Mouse (Mus musculus) embryonic facial prominence, embryonic 13.5 days (tissue): ENCODE data around the gene Zp1. TPM values are rescaled to one million over a fixed set of nuclear protein-coding genes. Genes with fewer than 3 reads are reported as not detected.

Experiments
- ATAC-seq: fragments of 200-750 bp; cut with Nextera tagmentation; 2 replicates; pipeline ENCODE4 v1.8.0; 2017; ENCODE audit warnings: low read depth; ENCODE audit not compliant: insufficient number of reproducible peaks, insufficient read depth, low FRiP score, low TSS enrichment
- H3K27ac ChIP-seq: fragments of 300-500 bp; sonication (generic); 2 replicates; pipeline ENCODE4 v1.5.1; 2015; ENCODE audit warnings: moderate library complexity, mild to moderate bottlenecking, inconsistent platforms
- H3K27me3 ChIP-seq: fragments of 300-500 bp; sonication (generic); 2 replicates; pipeline ENCODE4 v1.6.1; 2015; ENCODE audit warnings: mild to moderate bottlenecking, inconsistent platforms
- H3K36me3 ChIP-seq: fragments of 300-500 bp; sonication (generic); 2 replicates; pipeline ENCODE4 v1.6.1; 2015; ENCODE audit warnings: mild to moderate bottlenecking, inconsistent platforms
- H3K4me1 ChIP-seq: fragments of 300-500 bp; sonication (generic); 2 replicates; pipeline ENCODE4 v1.6.1; 2015; ENCODE audit warnings: inconsistent platforms
- H3K4me2 ChIP-seq: fragments of 300-500 bp; sonication (generic); 2 replicates; pipeline ENCODE4 v1.6.1; 2015; ENCODE audit warnings: moderate library complexity, mild to moderate bottlenecking, inconsistent platforms
- H3K4me3 ChIP-seq: fragments of 300-500 bp; sonication (generic); 2 replicates; pipeline ENCODE4 v1.5.1; 2015; ENCODE audit warnings: mild to moderate bottlenecking, inconsistent platforms
- H3K9ac ChIP-seq: fragments of 300-500 bp; sonication (generic); 2 replicates; pipeline ENCODE4 v1.6.1; 2015; ENCODE audit warnings: mild to moderate bottlenecking, inconsistent platforms
- H3K9me3 ChIP-seq: fragments of 300-500 bp; sonication (generic); 2 replicates; pipeline ENCODE4 v1.6.1; 2016; ENCODE audit warnings: inconsistent platforms
- WGBS: fragments of 180-500 bp; shearing (Covaris S2); methylation state at CpG from one replicate; pipeline ENCODE4 v1.1.7; 2015; ENCODE audit warnings: mixed read lengths; 5-methylcytosine and 5-hydroxymethylcytosine counted together
- polyA plus RNA-seq: library from polyadenylated mRNA; unstranded; fragments of >200 nt; fragmentation: Nextera tagmentation; extraction: Ambion mirVana; gene quantifications from 2 replicates; pipeline ENCODE4 v1.2.1, GENCODE M21; 2015

Gene Zp1
- polyA plus RNA-seq = not detected in 2 replicates

- H3K9ac ChIP-seq = no peak within 1 kb of the TSS
- H3K9me3 ChIP-seq = no peaks in the 10 kb centered on the region
- no peak within 1 kb of the TSS for H3K4me2 ChIP-seq
- 58% methylated on average over 2 of the region's 2 CpGs for WGBS
- H3K27me3 ChIP-seq = no peaks in the 10 kb centered on the region
- H3K36me3 ChIP-seq = no peaks in the 10 kb centered on the region
- H3K27ac ChIP-seq = no peak within 1 kb of the TSS
- ATAC-seq = no peak
- H3K4me3 ChIP-seq = no peak within 1 kb of the TSS
- H3K4me1 ChIP-seq = no peaks in the 10 kb centered on the region
Observed at GRCm38 (mm10) chr19:10920532-10920931, at the start of gene Zp1. TSS of gene Zp1 (minus strand) at chr19:10920632.

- 0 out of 2 replicates have a peak, but pooled peaks cover 4% of the 10 kb centered on the region for H3K9me3 ChIP-seq
- no peak for ATAC-seq
- H3K36me3 ChIP-seq = no peaks in the 10 kb centered on the region
- no peak overlapping the region for H3K4me2 ChIP-seq
- no peak overlapping the region for H3K27ac ChIP-seq
- H3K9ac ChIP-seq = no peak overlapping the region
- 86% methylated on average over 7 of the region's 7 CpGs for WGBS
- no peaks in the 10 kb centered on the region for H3K27me3 ChIP-seq
- H3K4me3 ChIP-seq = no peak overlapping the region
- H3K4me1 ChIP-seq = no peaks in the 10 kb centered on the region
Observed at GRCm38 (mm10) chr19:10968578-10968977, 48.1 kb upstream of the Zp1 start.

GRCm38 (mm10) chr19:10965721-10966120 is 45.3 kb upstream of the Zp1 start:
- Histone ChIP-seq H3K4me1 (no peaks in the 10 kb centered on the region), H3K36me3 (no peaks in the 10 kb centered on the region), H3K9me3 (0 out of 2 replicates have a peak, but pooled peaks cover 4% of the 10 kb centered on the region), H3K27me3 (peaks cover 6% of the 10 kb centered on the region; the same call in 1 of the 2 replicates), H3K9ac (no peak overlapping the region), H3K27ac (no peak overlapping the region), H3K4me3 (no peak overlapping the region), H3K4me2 (no peak overlapping the region)
- WGBS = 86% methylated on average over 7 of the region's 7 CpGs
- no peak for ATAC-seq

- H3K4me2 ChIP-seq = peak overlapping the region; percentile 37; the same call in 1 of the 2 replicates
- H3K4me3 ChIP-seq = no peak overlapping the region
- peaks cover 4% of the 10 kb centered on the region; the same call in 1 of the 2 replicates for H3K4me1 ChIP-seq
- peaks cover 8% of the 10 kb centered on the region; the same call in 1 of the 2 replicates for H3K27me3 ChIP-seq
- H3K9me3 ChIP-seq = no peaks in the 10 kb centered on the region
- H3K27ac ChIP-seq = no peak overlapping the region
- no peak overlapping the region for H3K9ac ChIP-seq
- 39% methylated on average over 12 of the region's 12 CpGs for WGBS
- H3K36me3 ChIP-seq = no peaks in the 10 kb centered on the region
- no peak for ATAC-seq
Observed at GRCm38 (mm10) chr19:10959978-10960346, 39.5 kb upstream of the Zp1 start.

GRCm38 (mm10) chr19:10959085-10959977 is 38.9 kb upstream of the Zp1 start:
- peaks cover 4% of the 10 kb centered on the region; the same call in 1 of the 2 replicates for H3K4me1 ChIP-seq
- peak overlapping the region; percentile 37; the same call in 1 of the 2 replicates for H3K4me2 ChIP-seq
- H3K36me3 ChIP-seq = no peaks in the 10 kb centered on the region
- WGBS = 34% methylated on average over 11 of the region's 11 CpGs
- H3K27me3 ChIP-seq = peaks cover 8% of the 10 kb centered on the region; the same call in 1 of the 2 replicates
- H3K9me3 ChIP-seq = no peaks in the 10 kb centered on the region
- H3K27ac ChIP-seq = no peak overlapping the region
- H3K9ac ChIP-seq = 0 out of 2 replicates have a peak overlapping the region, but pooled peaks have one; percentile 32
- no peak for ATAC-seq
- no peak overlapping the region for H3K4me3 ChIP-seq

- peaks cover 24% of the 10 kb centered on the region for H3K4me1 ChIP-seq
- H3K27ac ChIP-seq = no peak overlapping the region
- WGBS = 62% methylated on average over 11 of the region's 11 CpGs
- H3K36me3 ChIP-seq = no peaks in the 10 kb centered on the region
- no peaks in the 10 kb centered on the region for H3K27me3 ChIP-seq
- no peak overlapping the region for H3K4me2 ChIP-seq
- H3K9ac ChIP-seq = 0 out of 2 replicates have a peak overlapping the region, but pooled peaks have one; percentile 32
- no peak overlapping the region for H3K4me3 ChIP-seq
- ATAC-seq = no peak
- no peaks in the 10 kb centered on the region for H3K9me3 ChIP-seq
Observed at GRCm38 (mm10) chr19:10952021-10952939, 31.8 kb upstream of the Zp1 start.

GRCm38 (mm10) chr19:10949558-10949957 is 29.1 kb upstream of the Zp1 start:
- Histone ChIP-seq H3K4me2 (peak overlapping the region; percentile 100), H3K9me3 (no peaks in the 10 kb centered on the region), H3K9ac (peak overlapping the region; percentile 61), H3K27ac (peak overlapping the region; percentile 69), H3K4me1 (peaks cover 34% of the 10 kb centered on the region), H3K27me3 (no peaks in the 10 kb centered on the region), H3K4me3 (peak overlapping the region; percentile 69), H3K36me3 (peaks cover 15% of the 10 kb centered on the region)
- ATAC-seq = no peak
- 47% methylated on average over 9 of the region's 9 CpGs for WGBS

GRCm38 (mm10) chr19:10949112-10949511 is 28.7 kb upstream of the Zp1 start, which contains the start of gene Ccdc86:
TSS of gene Ccdc86 (minus strand) at chr19:10949266.
- Histone ChIP-seq H3K4me1 (peaks cover 34% of the 10 kb centered on the region), H3K4me3 (peak within 1 kb of the TSS; percentile 69), H3K9me3 (no peaks in the 10 kb centered on the region), H3K27ac (peak within 1 kb of the TSS; percentile 69), H3K9ac (peak within 1 kb of the TSS; percentile 91), H3K27me3 (no peaks in the 10 kb centered on the region), H3K4me2 (peak within 1 kb of the TSS; percentile 100), H3K36me3 (peaks cover 20% of the 10 kb centered on the region)
- WGBS = under 1% methylated on average over 30 of the region's 30 CpGs
- ATAC-seq = peak; percentile 91

- H3K9me3 ChIP-seq = no peaks in the 10 kb centered on the region
- H3K4me2 ChIP-seq = peak overlapping the region; percentile 100
- peak overlapping the region; percentile 69 for H3K4me3 ChIP-seq
- peak overlapping the region; percentile 91 for H3K9ac ChIP-seq
- peaks cover 27% of the 10 kb centered on the region for H3K36me3 ChIP-seq
- under 1% methylated on average over 20 of the region's 20 CpGs for WGBS
- H3K27me3 ChIP-seq = no peaks in the 10 kb centered on the region
- ATAC-seq = no peak
- no peak overlapping the region for H3K27ac ChIP-seq
- peaks cover 34% of the 10 kb centered on the region for H3K4me1 ChIP-seq
Observed at GRCm38 (mm10) chr19:10948416-10948815, 28.0 kb upstream of the Zp1 start.

- H3K36me3 ChIP-seq = peaks cover 39% of the 10 kb centered on the region
Observed at GRCm38 (mm10) chr19:10947219-10947618, 26.8 kb upstream of the Zp1 start.

GRCm38 (mm10) chr19:10946506-10946905 is 26.1 kb upstream of the Zp1 start:
- Histone ChIP-seq H3K9me3 (no peaks in the 10 kb centered on the region), H3K36me3 (peaks cover 44% of the 10 kb centered on the region), H3K27me3 (no peaks in the 10 kb centered on the region), H3K4me2 (peak overlapping the region; percentile 100), H3K4me3 (peak overlapping the region; percentile 69; the same call in 1 of the 2 replicates), H3K27ac (no peak overlapping the region), H3K4me1 (peaks cover 29% of the 10 kb centered on the region), H3K9ac (peak overlapping the region; percentile 91; the same call in 1 of the 2 replicates)
- WGBS = 88% methylated on average over 3 of the region's 3 CpGs
- ATAC-seq = no peak

More at GRCm38 (mm10) chr19:10947219-10947618, 26.8 kb upstream of the Zp1 start:
- peak overlapping the region; percentile 91 for H3K9ac ChIP-seq
- peaks cover 34% of the 10 kb centered on the region for H3K4me1 ChIP-seq
- H3K4me2 ChIP-seq = peak overlapping the region; percentile 100
- H3K9me3 ChIP-seq = no peaks in the 10 kb centered on the region
- 85% methylated on average over 5 of the region's 5 CpGs for WGBS
- peak overlapping the region; percentile 69 for H3K4me3 ChIP-seq
- H3K27me3 ChIP-seq = no peaks in the 10 kb centered on the region
- H3K27ac ChIP-seq = no peak overlapping the region
- no peak for ATAC-seq
